Mouse (Mus musculus) heart, adult 2 months (tissue): Measurements from ENCODE around the gene Myo18b.

ENCODE experiments used
- CTCF ChIP-seq: fragments of 200-600 bp; IDR thresholded peaks from 2 replicates; pipeline ENCODE4 v1.8.1; 2022; ENCODE audit warnings: antibody characterized with exemption, mild to moderate bottlenecking, moderate library complexity
- EP300 ChIP-seq: fragments of 200-500 bp; IDR thresholded peaks from 2 replicates; pipeline ENCODE4 v1.6.1; 2011; ENCODE audit warnings: low read depth, low read length, control low read depth; ENCODE audit not compliant: insufficient read depth
- POLR2A ChIP-seq: fragments of 200-500 bp; IDR thresholded peaks from 2 replicates; pipeline ENCODE4 v1.6.1; 2011; ENCODE audit warnings: mild to moderate bottlenecking, low read depth, low read length, control low read depth; ENCODE audit not compliant: insufficient read depth

DNA sequence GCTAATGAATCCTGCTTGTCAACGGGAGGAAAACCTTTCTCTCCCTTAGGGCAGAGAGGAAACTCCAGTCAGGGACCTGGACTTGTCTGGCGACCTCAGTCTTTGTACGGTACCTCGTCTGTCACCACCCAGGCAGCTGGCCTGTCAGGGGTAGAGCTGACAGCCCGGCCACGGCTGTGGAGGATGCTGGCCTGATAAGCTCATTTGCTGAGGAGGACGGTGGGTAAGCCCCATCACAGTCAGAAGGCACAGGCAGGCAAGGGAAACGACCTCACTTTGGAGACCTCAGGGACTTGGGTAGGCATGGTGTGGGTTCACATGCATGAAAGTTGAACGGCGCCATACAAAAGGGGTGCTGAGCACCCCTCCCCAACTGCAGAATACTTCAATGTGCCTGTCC is 140.6 kb downstream of the Myo18b start:
- TF ChIP-seq POLR2A (no peak), CTCF (no peak), EP300 (no peak)
